Mouse (Mus musculus) 3134 (cell line): ENCODE measurements around the gene Myom3.
A peak's percentile ranks its signal among the peaks of the same experiment; 100 is the strongest.

Experiments used
- DNase-seq: peaks from one replicate; pipeline ENCODE4 v3.0.0-alpha.2; 2011; ENCODE audit warnings: low spot score; ENCODE audit not compliant: insufficient read length; ENCODE audit errors: extremely low read depth

Myom3 gene

GRCm38 (mm10) chr4:135854630-135855029, 95.1 kb downstream of the Myom3 start:
- no peak for DNase-seq

GRCm38 (mm10) chr4:135855080-135855479, 95.6 kb downstream of the Myom3 start:
- DNase-seq, result no peak

- DNase-seq, result peak; percentile 97
Observed at GRCm38 (mm10) chr4:135855536-135856222, 96.2 kb downstream of the Myom3 start, which contains the start of gene Srsf10. TSS of gene Srsf10 (plus strand) at chr4:135855747.

- DNase-seq, result peak; percentile 74
Observed at GRCm38 (mm10) chr4:135856223-135857091, 96.9 kb downstream of the Myom3 start.

GRCm38 (mm10) chr4:135857597-135858186, 98.2 kb downstream of the Myom3 start:
- no peak for DNase-seq
